Mouse (Mus musculus) kidney, adult 9 months (tissue): ENCODE results near the gene Pyroxd1.
"Not testable (repeated sequence)": the region's sequence is repeated elsewhere in the genome, so short reads cannot be mapped to it uniquely, and the experiment has no call there.

Source experiments
- DNase-seq: peaks from one replicate; pipeline ENCODE4 v3.0.0; 2022

Pyroxd1 gene

GRCm38 (mm10) chr6:142345440-142346038, at the start of gene Pyroxd1:
Gene Pyroxd1, plus strand, starts transcription at chr6:142345654.
- peak; percentile 90 for DNase-seq

GRCm38 (mm10) chr6:142298098-142298497, 47.4 kb upstream of the Pyroxd1 start, which contains the start of gene Iapp:
Gene Iapp, plus strand, starts transcription at chr6:142298423.
- no peak for DNase-seq

GRCm38 (mm10) chr6:142305076-142305475, 40.4 kb upstream of the Pyroxd1 start:
- DNase-seq: no peak

- DNase-seq: peak; percentile 30
Measured at GRCm38 (mm10) chr6:142314285-142314684, 31.2 kb upstream of the Pyroxd1 start.

GRCm38 (mm10) chr6:142317106-142317505, 28.3 kb upstream of the Pyroxd1 start:
- DNase-seq: no peak

- DNase-seq: no peak
Measured at GRCm38 (mm10) chr6:142322881-142323280, 22.6 kb upstream of the Pyroxd1 start, which contains the start of gene Slco1a5. Gene Slco1a5, minus strand, starts transcription at chr6:142322981.

GRCm38 (mm10) chr6:142326598-142326997, 18.9 kb upstream of the Pyroxd1 start:
- DNase-seq: no peak

GRCm38 (mm10) chr6:142329201-142329600, 16.3 kb upstream of the Pyroxd1 start:
- DNase-seq: no peak

GRCm38 (mm10) chr6:142338961-142339360, 6.5 kb upstream of the Pyroxd1 start:
- DNase-seq: no peak

GRCm38 (mm10) chr6:142339576-142339975, 5.9 kb upstream of the Pyroxd1 start:
- no peak for DNase-seq

- DNase-seq: peak; percentile 68
Measured at GRCm38 (mm10) chr6:142343561-142343960, 1.9 kb upstream of the Pyroxd1 start.

GRCm38 (mm10) chr6:142346181-142347110, 992 bp downstream of the Pyroxd1 start:
- peak; percentile 17 for DNase-seq

- DNase-seq: peak; percentile 69
Measured at GRCm38 (mm10) chr6:142347431-142348385, 2.3 kb downstream of the Pyroxd1 start.

GRCm38 (mm10) chr6:142352099-142352498, 6.6 kb downstream of the Pyroxd1 start:
- not testable (repeated sequence) for DNase-seq

- DNase-seq: no peak
Measured at GRCm38 (mm10) chr6:142357106-142357505, 11.7 kb downstream of the Pyroxd1 start.

GRCm38 (mm10) chr6:142362036-142362435, 16.6 kb downstream of the Pyroxd1 start:
- no peak for DNase-seq

- no peak for DNase-seq
Measured at GRCm38 (mm10) chr6:142363019-142363576, 17.6 kb downstream of the Pyroxd1 start.

- no peak for DNase-seq
Measured at GRCm38 (mm10) chr6:142365742-142366472, 20.5 kb downstream of the Pyroxd1 start.

- DNase-seq: no peak
Measured at GRCm38 (mm10) chr6:142366473-142367018, 21.1 kb downstream of the Pyroxd1 start.

- DNase-seq: no peak
Measured at GRCm38 (mm10) chr6:142367565-142367964, 22.1 kb downstream of the Pyroxd1 start.

- DNase-seq: no peak
Measured at GRCm38 (mm10) chr6:142369568-142369967, 24.1 kb downstream of the Pyroxd1 start.
